Mouse (Mus musculus) bone marrow macrophage, adult 2 months (primary cell): ENCODE measurements around the gene Vamp2. TPM values are rescaled to one million over a fixed set of nuclear protein-coding genes. Genes with fewer than 3 reads are reported as not detected.

Experiments used
- H3K27ac ChIP-seq: 2 replicates; pipeline ENCODE4 v1.5.1; 2012; ENCODE audit warnings: low read depth, low read length; ENCODE audit not compliant: insufficient read depth
- H3K4me1 ChIP-seq: 2 replicates; pipeline ENCODE4 v1.6.1; 2012; ENCODE audit warnings: low read length; ENCODE audit not compliant: control insufficient read depth, insufficient read depth
- H3K4me3 ChIP-seq: 2 replicates; pipeline ENCODE4 v1.5.1; 2012; ENCODE audit warnings: mild to moderate bottlenecking, low read length, moderate library complexity; ENCODE audit not compliant: insufficient read depth
- CTCF ChIP-seq: IDR thresholded peaks from 2 replicates; pipeline ENCODE4 v1.5.1; 2012; ENCODE audit warnings: low read depth, mild to moderate bottlenecking, low read length, moderate library complexity
- POLR2A ChIP-seq: IDR thresholded peaks from 2 replicates; pipeline ENCODE4 v1.6.1; 2012; ENCODE audit warnings: mild to moderate bottlenecking, low read depth, low read length, borderline replicate concordance
- polyA plus RNA-seq: library from polyadenylated mRNA; stranded (reverse); fragments of >200 nt; gene quantifications from 2 replicates; pipeline ENCODE4 v1.2.4, GENCODE M21; 2012; ENCODE audit not compliant: missing spikeins, insufficient read depth, insufficient read length

Gene Vamp2
- polyA plus RNA-seq, 1 experiment, result 79.4 TPM

GRCm38 (mm10) chr11:69096987-69097900 is 9.0 kb downstream of the Vamp2 start:
- Histone ChIP-seq H3K4me1 (peaks cover 39% of the 10 kb centered on the region), H3K27ac (peak overlapping the region; percentile 35)

GRCm38 (mm10) chr11:69098039-69098761 is 9.9 kb downstream of the Vamp2 start:
- Histone ChIP-seq H3K27ac (peak overlapping the region; percentile 5; the same call in 1 of the 2 replicates), H3K4me1 (peaks cover 46% of the 10 kb centered on the region), H3K4me3 (peak overlapping the region; percentile 19; the same call in 1 of the 2 replicates)
- TF ChIP-seq CTCF (no peak), POLR2A (no peak)

More at GRCm38 (mm10) chr11:69096987-69097900, 9.0 kb downstream of the Vamp2 start:
- peak overlapping the region; percentile 38 for H3K4me3 ChIP-seq
- TF ChIP-seq CTCF (no peak), POLR2A (no peak)

- no peak for TF ChIP-seq POLR2A
- no peak for TF ChIP-seq CTCF
- Histone ChIP-seq H3K4me1 (peaks cover 46% of the 10 kb centered on the region), H3K4me3 (peak overlapping the region; percentile 66), H3K27ac (peak overlapping the region; percentile 92)
These were observed 10.4 kb downstream of the Vamp2 start for GRCm38 (mm10) chr11:69098762-69099091.

GRCm38 (mm10) chr11:69099177-69099914 is 11.1 kb downstream of the Vamp2 start:
- peaks cover 46% of the 10 kb centered on the region for H3K4me1 ChIP-seq
- TF ChIP-seq POLR2A, result no peak
- TF ChIP-seq CTCF, result no peak
- peak overlapping the region; percentile 92 for H3K27ac ChIP-seq
- H3K4me3 ChIP-seq, result peak overlapping the region; percentile 66

- no peak for TF ChIP-seq CTCF
- no peak for TF ChIP-seq POLR2A
- Histone ChIP-seq H3K4me1 (peaks cover 44% of the 10 kb centered on the region), H3K27ac (peak overlapping the region; percentile 92), H3K4me3 (peak overlapping the region; percentile 66)
These were observed 11.6 kb downstream of the Vamp2 start for GRCm38 (mm10) chr11:69099915-69100345.

- TF ChIP-seq POLR2A, result no peak
- no peak for TF ChIP-seq CTCF
- peak overlapping the region; percentile 56 for H3K4me3 ChIP-seq
- peak overlapping the region; percentile 80 for H3K27ac ChIP-seq
These were observed 12.5 kb downstream of the Vamp2 start for GRCm38 (mm10) chr11:69100639-69101360.

GRCm38 (mm10) chr11:69101604-69102402 is 13.5 kb downstream of the Vamp2 start:
- Histone ChIP-seq H3K4me3 (no peak overlapping the region), H3K4me1 (peaks cover 39% of the 10 kb centered on the region), H3K27ac (no peak overlapping the region)
- TF ChIP-seq POLR2A (no peak), CTCF (no peak)

More at GRCm38 (mm10) chr11:69100639-69101360, 12.5 kb downstream of the Vamp2 start:
- H3K4me1 ChIP-seq, result peaks cover 44% of the 10 kb centered on the region

GRCm38 (mm10) chr11:69102403-69102725 is 14.1 kb downstream of the Vamp2 start:
- no peak overlapping the region for H3K4me3 ChIP-seq
- no peak overlapping the region for H3K27ac ChIP-seq
- TF ChIP-seq POLR2A (no peak), CTCF (no peak)
- H3K4me1 ChIP-seq, result peaks cover 39% of the 10 kb centered on the region

- TF ChIP-seq CTCF (no peak), POLR2A (no peak)
- peaks cover 32% of the 10 kb centered on the region for H3K4me1 ChIP-seq
These were observed 14.8 kb downstream of the Vamp2 start for GRCm38 (mm10) chr11:69103121-69103520.

More at GRCm38 (mm10) chr11:69103121-69103520, 14.8 kb downstream of the Vamp2 start:
- H3K4me3 ChIP-seq, result no peak overlapping the region
- no peak overlapping the region for H3K27ac ChIP-seq
